Mouse (Mus musculus) hindbrain, embryonic 16.5 days (tissue): ENCODE measurements around the gene Kcnq5. TPM values are rescaled to one million over a fixed set of nuclear protein-coding genes. Genes with fewer than 3 reads are reported as not detected.

Experiments used
- ATAC-seq: fragments of 200-750 bp; cut with Nextera tagmentation; 2 replicates; pipeline ENCODE4 v1.8.0; 2017; ENCODE audit warnings: moderate TSS enrichment, moderate library complexity
- H3K27ac ChIP-seq: fragments of 300-500 bp; sonication (generic); 2 replicates; pipeline ENCODE4 v1.5.1; 2014; ENCODE audit warnings: low read depth, mild to moderate bottlenecking, control low read depth, low read length, moderate library complexity
- H3K27me3 ChIP-seq: fragments of 300-500 bp; sonication (generic); replicated peaks from 2 replicates; pipeline ENCODE4 v1.6.1; 2014; ENCODE audit warnings: low read length; ENCODE audit not compliant: control insufficient read depth, insufficient read depth
- H3K36me3 ChIP-seq: fragments of 300-500 bp; sonication (generic); 2 replicates; pipeline ENCODE4 v1.6.1; 2014; ENCODE audit warnings: mild to moderate bottlenecking, low read length, moderate library complexity, mixed read lengths; ENCODE audit not compliant: control insufficient read depth, insufficient read depth
- H3K4me1 ChIP-seq: fragments of 300-500 bp; sonication (generic); 2 replicates; pipeline ENCODE4 v1.6.1; 2014; ENCODE audit warnings: low read depth, low read length; ENCODE audit not compliant: control insufficient read depth, insufficient read depth
- H3K4me2 ChIP-seq: fragments of 300-500 bp; sonication (generic); 2 replicates; pipeline ENCODE4 v1.6.1; 2014; ENCODE audit warnings: mild to moderate bottlenecking, low read length, control low read depth, moderate library complexity
- H3K4me3 ChIP-seq: fragments of 300-500 bp; sonication (generic); 2 replicates; pipeline ENCODE4 v1.5.1; 2014; ENCODE audit warnings: mild to moderate bottlenecking, low read length, control low read depth, moderate library complexity
- H3K9ac ChIP-seq: fragments of 300-500 bp; sonication (generic); 2 replicates; pipeline ENCODE4 v1.6.1; 2014; ENCODE audit warnings: low read depth, mild to moderate bottlenecking, control low read depth, low read length, moderate library complexity
- H3K9me3 ChIP-seq: fragments of 300-500 bp; sonication (generic); 2 replicates; pipeline ENCODE4 v1.6.1; 2014; ENCODE audit warnings: mild to moderate bottlenecking, low read length, moderate library complexity; ENCODE audit not compliant: control insufficient read depth
- WGBS: fragments of 180-500 bp; shearing (Covaris S2); extraction: QIAGEN DNeasy Blood & Tissue Kit; methylation state at CpG from one replicate; pipeline ENCODE4 v1.1.7; 2014; 5-methylcytosine and 5-hydroxymethylcytosine counted together
- polyA plus RNA-seq: library from polyadenylated mRNA; unstranded; fragments of >200 nt; fragmentation: Nextera tagmentation; extraction: Ambion mirVana; gene quantifications from 2 replicates; pipeline ENCODE4 v1.2.1, GENCODE M21; 2015

The Kcnq5 gene
- polyA plus RNA-seq, 1 experiment from 2014 or later: 2.6 TPM

GRCm38 (mm10) chr1:21959648-21960285 is 2.0 kb downstream of the Kcnq5 start:
- peak overlapping the region; percentile 87 for H3K4me3 ChIP-seq
- H3K27ac ChIP-seq: no peak overlapping the region
- H3K9ac ChIP-seq: no peak overlapping the region
- H3K27me3 ChIP-seq: no peaks in the 10 kb centered on the region
- peak overlapping the region; percentile 72 for H3K4me2 ChIP-seq
- no peak for ATAC-seq
- H3K9me3 ChIP-seq: no peaks in the 10 kb centered on the region
- 29% methylated on average over 8 of the region's 8 CpGs for WGBS
- H3K4me1 ChIP-seq: peaks cover 5% of the 10 kb centered on the region; the same call in 1 of the 2 replicates
- H3K36me3 ChIP-seq: no peaks in the 10 kb centered on the region

- H3K27me3 ChIP-seq: no peaks in the 10 kb centered on the region
- H3K4me3 ChIP-seq: no peak overlapping the region
- H3K9me3 ChIP-seq: no peaks in the 10 kb centered on the region
- H3K27ac ChIP-seq: no peak overlapping the region
- H3K9ac ChIP-seq: no peak overlapping the region
- H3K4me1 ChIP-seq: peaks cover 5% of the 10 kb centered on the region; the same call in 1 of the 2 replicates
- H3K36me3 ChIP-seq: no peaks in the 10 kb centered on the region
- no peak for ATAC-seq
- 62% methylated on average over 4 of the region's 4 CpGs for WGBS
- no peak overlapping the region for H3K4me2 ChIP-seq
Observed at GRCm38 (mm10) chr1:21958013-21958412, 3.7 kb downstream of the Kcnq5 start.

- H3K9me3 ChIP-seq: no peaks in the 10 kb centered on the region
- no peak overlapping the region for H3K4me2 ChIP-seq
- no peaks in the 10 kb centered on the region for H3K4me1 ChIP-seq
- no peaks in the 10 kb centered on the region for H3K36me3 ChIP-seq
- no peak overlapping the region for H3K4me3 ChIP-seq
- H3K9ac ChIP-seq: no peak overlapping the region
- no peaks in the 10 kb centered on the region for H3K27me3 ChIP-seq
- no peak for ATAC-seq
- WGBS: 78% methylated on average over 4 of the region's 4 CpGs
- no peak overlapping the region for H3K27ac ChIP-seq
Observed at GRCm38 (mm10) chr1:21940831-21941230, 20.9 kb downstream of the Kcnq5 start.

- Histone ChIP-seq H3K9me3 (no peaks in the 10 kb centered on the region), H3K9ac (no peak overlapping the region), H3K4me3 (no peak overlapping the region), H3K4me1 (no peaks in the 10 kb centered on the region), H3K36me3 (no peaks in the 10 kb centered on the region), H3K27me3 (no peaks in the 10 kb centered on the region), H3K27ac (no peak overlapping the region), H3K4me2 (no peak overlapping the region)
- no peak for ATAC-seq
- 96% methylated on average over 4 of the region's 4 CpGs for WGBS
Observed at GRCm38 (mm10) chr1:21927182-21927581, 34.6 kb downstream of the Kcnq5 start.

GRCm38 (mm10) chr1:21923293-21923642 is 38.5 kb downstream of the Kcnq5 start:
- no peaks in the 10 kb centered on the region for H3K36me3 ChIP-seq
- ATAC-seq: no peak
- no peak overlapping the region for H3K27ac ChIP-seq
- no peaks in the 10 kb centered on the region for H3K9me3 ChIP-seq
- 84% methylated on average over 1 of the region's 1 CpGs for WGBS
- no peak overlapping the region for H3K9ac ChIP-seq
- H3K27me3 ChIP-seq: no peaks in the 10 kb centered on the region
- no peak overlapping the region for H3K4me2 ChIP-seq
- no peak overlapping the region for H3K4me3 ChIP-seq
- no peaks in the 10 kb centered on the region for H3K4me1 ChIP-seq

GRCm38 (mm10) chr1:21922578-21923292 is 39.0 kb downstream of the Kcnq5 start:
- 86% methylated on average over 8 of the region's 8 CpGs for WGBS
- Histone ChIP-seq H3K27me3 (no peaks in the 10 kb centered on the region), H3K9ac (no peak overlapping the region), H3K9me3 (no peaks in the 10 kb centered on the region), H3K27ac (no peak overlapping the region), H3K36me3 (no peaks in the 10 kb centered on the region), H3K4me3 (no peak overlapping the region), H3K4me2 (no peak overlapping the region), H3K4me1 (no peaks in the 10 kb centered on the region)
- ATAC-seq: no peak

GRCm38 (mm10) chr1:21919276-21919675 is 42.5 kb downstream of the Kcnq5 start:
- Histone ChIP-seq H3K4me1 (no peaks in the 10 kb centered on the region), H3K4me2 (no peak overlapping the region), H3K4me3 (no peak overlapping the region), H3K27ac (no peak overlapping the region), H3K27me3 (no peaks in the 10 kb centered on the region), H3K36me3 (no peaks in the 10 kb centered on the region), H3K9ac (no peak overlapping the region), H3K9me3 (no peaks in the 10 kb centered on the region)
- no peak for ATAC-seq
- WGBS: 56% methylated on average over 6 of the region's 6 CpGs

- no peak overlapping the region for H3K4me2 ChIP-seq
- H3K9me3 ChIP-seq: no peaks in the 10 kb centered on the region
- H3K36me3 ChIP-seq: no peaks in the 10 kb centered on the region
- H3K27me3 ChIP-seq: no peaks in the 10 kb centered on the region
- H3K4me3 ChIP-seq: no peak overlapping the region
- WGBS: 79% methylated on average over 5 of the region's 5 CpGs
- H3K9ac ChIP-seq: no peak overlapping the region
- no peaks in the 10 kb centered on the region for H3K4me1 ChIP-seq
- H3K27ac ChIP-seq: no peak overlapping the region
- no peak for ATAC-seq
Observed at GRCm38 (mm10) chr1:21896067-21896719, 65.5 kb downstream of the Kcnq5 start.

GRCm38 (mm10) chr1:21883747-21884146 is 78.0 kb downstream of the Kcnq5 start:
- Histone ChIP-seq H3K4me3 (no peak overlapping the region), H3K36me3 (no peaks in the 10 kb centered on the region), H3K9ac (no peak overlapping the region), H3K4me1 (no peaks in the 10 kb centered on the region), H3K9me3 (no peaks in the 10 kb centered on the region), H3K4me2 (no peak overlapping the region), H3K27me3 (no peaks in the 10 kb centered on the region), H3K27ac (no peak overlapping the region)
- ATAC-seq: no peak
- WGBS: 41% methylated on average over 3 of the region's 3 CpGs
